Mouse (Mus musculus) ES-Bruce4 (cell line): ENCODE measurements around the gene Trim44. TPM values are rescaled to one million over a fixed set of nuclear protein-coding genes. Genes with fewer than 3 reads are reported as not detected.

Source experiments
- H3K27ac ChIP-seq: 2 replicates; pipeline ENCODE4 v1.5.1; 2012; ENCODE audit warnings: low read length, inconsistent platforms; ENCODE audit not compliant: insufficient read depth
- H3K27me3 ChIP-seq: 2 replicates; pipeline ENCODE4 v1.6.1; 2012; ENCODE audit warnings: mild to moderate bottlenecking, low read length, inconsistent platforms; ENCODE audit not compliant: control insufficient read depth, poor library complexity, insufficient read depth, severe bottlenecking
- H3K36me3 ChIP-seq: 2 replicates; pipeline ENCODE4 v1.6.1; 2012; ENCODE audit warnings: inconsistent platforms, mild to moderate bottlenecking, low read length, moderate library complexity; ENCODE audit not compliant: control insufficient read depth, poor library complexity, insufficient read depth, severe bottlenecking
- H3K4me1 ChIP-seq: one replicate; pipeline ENCODE4 v1.8.1; 2011; ENCODE audit warnings: low read length; ENCODE audit not compliant: control insufficient read depth, insufficient read depth
- H3K4me3 ChIP-seq: 2 replicates; pipeline ENCODE4 v1.5.1; 2011; ENCODE audit warnings: low read depth, mild to moderate bottlenecking, low read length
- H3K9ac ChIP-seq: 2 replicates; pipeline ENCODE4 v1.6.1; 2012; ENCODE audit warnings: low read depth, mild to moderate bottlenecking, inconsistent platforms; ENCODE audit not compliant: poor library complexity, severe bottlenecking
- H3K9me3 ChIP-seq: replicated peaks from 2 replicates; pipeline ENCODE4 v1.6.1; 2012; ENCODE audit warnings: mild to moderate bottlenecking, low read length, inconsistent platforms; ENCODE audit not compliant: control insufficient read depth, poor library complexity, insufficient read depth, severe bottlenecking
- CTCF ChIP-seq: IDR thresholded peaks from one replicate; pipeline ENCODE4 v1.8.1; 2011; ENCODE audit warnings: low read depth, low read length
- EP300 ChIP-seq: IDR thresholded peaks from 2 replicates; pipeline ENCODE4 v1.6.1; 2011; ENCODE audit warnings: low read depth, low read length; ENCODE audit not compliant: insufficient read depth
- POLR2A ChIP-seq: IDR thresholded peaks from one replicate; pipeline ENCODE4 v1.8.1; 2011; ENCODE audit warnings: low read length; ENCODE audit not compliant: insufficient read depth
- polyA plus RNA-seq: library from polyadenylated mRNA; stranded (reverse); fragments of >200 nt; gene quantifications from 2 replicates; pipeline ENCODE4 v1.2.4, GENCODE M21; 2011; ENCODE audit warnings: low read depth; ENCODE audit not compliant: missing spikeins, insufficient read depth, insufficient read length

Gene Trim44
- polyA plus RNA-seq, 1 experiment, result 56.5 TPM

- no peaks in the 10 kb centered on the region for H3K36me3 ChIP-seq
- peak overlapping the region; percentile 78 for H3K4me3 ChIP-seq
- peaks cover 4% of the 10 kb centered on the region; the same call in 1 of the 2 replicates for H3K9me3 ChIP-seq
- peak overlapping the region; percentile 54 for H3K9ac ChIP-seq
- H3K4me1 ChIP-seq, result no peaks in the 10 kb centered on the region
- TF ChIP-seq POLR2A (no peak), EP300 (no peak), CTCF (no peak)
- peaks cover 5% of the 10 kb centered on the region for H3K27me3 ChIP-seq
- no peak overlapping the region for H3K27ac ChIP-seq
Measured at GRCm38 (mm10) chr2:102400605-102401351, 6.8 kb downstream of the Trim44 start.

- no peaks in the 10 kb centered on the region for H3K36me3 ChIP-seq
- no peaks in the 10 kb centered on the region for H3K4me1 ChIP-seq
- TF ChIP-seq EP300 (no peak), CTCF (no peak), POLR2A (no peak)
- H3K4me3 ChIP-seq, result peak overlapping the region; percentile 78
- H3K27me3 ChIP-seq, result peaks cover 5% of the 10 kb centered on the region
- H3K27ac ChIP-seq, result no peak overlapping the region
- H3K9me3 ChIP-seq, result peaks cover 4% of the 10 kb centered on the region; the same call in 1 of the 2 replicates
- peak overlapping the region; percentile 54 for H3K9ac ChIP-seq
Measured at GRCm38 (mm10) chr2:102399864-102400604, 7.6 kb downstream of the Trim44 start.

GRCm38 (mm10) chr2:102396493-102396892, 11.1 kb downstream of the Trim44 start:
- no peak for TF ChIP-seq POLR2A
- TF ChIP-seq EP300, result no peak
- no peak for TF ChIP-seq CTCF
- no peaks in the 10 kb centered on the region for H3K36me3 ChIP-seq

GRCm38 (mm10) chr2:102393457-102393856, 14.2 kb downstream of the Trim44 start:
- TF ChIP-seq EP300 (no peak), CTCF (no peak), POLR2A (no peak)
- Histone ChIP-seq H3K9me3 (no peaks in the 10 kb centered on the region), H3K4me1 (no peaks in the 10 kb centered on the region), H3K9ac (no peak overlapping the region), H3K27me3 (no peaks in the 10 kb centered on the region), H3K27ac (no peak overlapping the region), H3K4me3 (no peak overlapping the region), H3K36me3 (no peaks in the 10 kb centered on the region)

More at GRCm38 (mm10) chr2:102396493-102396892, 11.1 kb downstream of the Trim44 start:
- H3K27me3 ChIP-seq, result peaks cover 5% of the 10 kb centered on the region
- H3K9ac ChIP-seq, result no peak overlapping the region
- no peak overlapping the region for H3K4me3 ChIP-seq
- H3K4me1 ChIP-seq, result no peaks in the 10 kb centered on the region
- H3K27ac ChIP-seq, result no peak overlapping the region
- H3K9me3 ChIP-seq, result peaks cover 4% of the 10 kb centered on the region; the same call in 1 of the 2 replicates

GRCm38 (mm10) chr2:102385328-102385902, 22.2 kb downstream of the Trim44 start:
- Histone ChIP-seq H3K27me3 (no peaks in the 10 kb centered on the region), H3K9ac (no peak overlapping the region), H3K36me3 (no peaks in the 10 kb centered on the region), H3K27ac (no peak overlapping the region), H3K9me3 (no peaks in the 10 kb centered on the region), H3K4me3 (no peak overlapping the region), H3K4me1 (no peaks in the 10 kb centered on the region)
- no peak for TF ChIP-seq POLR2A
- no peak for TF ChIP-seq CTCF
- TF ChIP-seq EP300, result no peak

GRCm38 (mm10) chr2:102384496-102384895, 23.1 kb downstream of the Trim44 start:
- H3K4me1 ChIP-seq, result no peaks in the 10 kb centered on the region
- no peak overlapping the region for H3K4me3 ChIP-seq
- H3K9ac ChIP-seq, result no peak overlapping the region
- H3K27ac ChIP-seq, result no peak overlapping the region
- no peaks in the 10 kb centered on the region for H3K36me3 ChIP-seq
- no peaks in the 10 kb centered on the region for H3K9me3 ChIP-seq
- TF ChIP-seq EP300, result no peak
- no peak for TF ChIP-seq CTCF
- no peak for TF ChIP-seq POLR2A
- H3K27me3 ChIP-seq, result no peaks in the 10 kb centered on the region
